Mouse (Mus musculus): Measurements from ENCODE around the gene Zfp541. TPM values are rescaled to one million over a fixed set of nuclear protein-coding genes. Genes with fewer than 3 reads are reported as not detected.
A peak's percentile ranks its signal among the peaks of the same experiment; 100 is the strongest.

Gene Zfp541
- polyA plus RNA-seq, 1 experiment from 2014 or later: 0.17 TPM

DNA sequence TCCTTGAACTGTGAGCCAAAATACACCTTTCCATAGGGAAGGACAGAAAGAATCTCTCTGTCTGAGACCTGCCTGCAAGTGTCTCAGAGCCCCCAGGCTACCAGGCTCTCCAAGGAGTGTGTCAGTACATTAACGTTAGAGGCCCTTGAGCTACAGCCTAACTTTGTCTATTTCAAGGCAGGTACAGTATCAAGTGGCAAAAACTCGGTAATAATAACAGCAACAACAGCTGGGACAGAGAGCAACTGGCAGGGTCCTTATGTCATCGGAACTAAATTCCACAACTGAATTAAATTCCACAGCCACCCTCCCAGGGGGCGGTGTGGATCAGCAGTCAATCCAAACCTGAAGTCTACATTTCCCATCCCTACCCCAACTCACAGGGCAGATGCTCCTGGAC, 30.5 kb upstream of the Zfp541 start:
- H3K9me3 ChIP-seq (replicated peaks): no peaks in the 10 kb centered on the region
- H3K36me3 ChIP-seq: no peaks in the 10 kb centered on the region
- H3K4me1 ChIP-seq: peaks cover 15% of the 10 kb centered on the region
- WGBS: 98% methylated on average over 4 of the region's 4 CpGs
- no peak for ATAC-seq (ENCODE audit: low FRiP score)
- H3K27me3 ChIP-seq (replicated peaks): no peaks in the 10 kb centered on the region
- no peak overlapping the region for H3K27ac ChIP-seq (replicated peaks)
- no peak overlapping the region for H3K4me3 ChIP-seq (replicated peaks)
- H3K4me2 ChIP-seq: no peak overlapping the region
- H3K9ac ChIP-seq (replicated peaks): no peak overlapping the region

DNA sequence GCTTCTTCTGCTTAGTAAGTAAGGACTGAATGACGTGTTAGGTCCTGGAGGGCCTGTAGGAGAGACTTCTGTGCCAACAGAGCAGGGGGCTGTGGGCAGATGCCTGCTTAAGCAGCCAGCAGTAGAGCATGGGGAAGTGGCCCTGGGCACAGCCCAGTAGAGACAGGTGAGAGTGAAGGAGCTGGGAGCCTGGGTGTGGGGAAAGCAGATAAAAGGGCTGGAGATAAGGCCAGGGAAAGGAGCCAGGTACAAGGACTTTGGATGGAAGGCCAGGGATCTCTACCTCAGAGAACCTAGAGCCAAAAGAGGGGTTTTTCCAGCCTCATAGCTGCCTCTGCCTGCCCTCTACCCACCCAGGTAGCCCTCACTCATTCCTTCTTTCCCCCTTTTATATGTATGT, 28.6 kb upstream of the Zfp541 start:
- 93% methylated on average over 1 of the region's 1 CpGs for WGBS
- no peak for ATAC-seq (ENCODE audit: low FRiP score)

DNA sequence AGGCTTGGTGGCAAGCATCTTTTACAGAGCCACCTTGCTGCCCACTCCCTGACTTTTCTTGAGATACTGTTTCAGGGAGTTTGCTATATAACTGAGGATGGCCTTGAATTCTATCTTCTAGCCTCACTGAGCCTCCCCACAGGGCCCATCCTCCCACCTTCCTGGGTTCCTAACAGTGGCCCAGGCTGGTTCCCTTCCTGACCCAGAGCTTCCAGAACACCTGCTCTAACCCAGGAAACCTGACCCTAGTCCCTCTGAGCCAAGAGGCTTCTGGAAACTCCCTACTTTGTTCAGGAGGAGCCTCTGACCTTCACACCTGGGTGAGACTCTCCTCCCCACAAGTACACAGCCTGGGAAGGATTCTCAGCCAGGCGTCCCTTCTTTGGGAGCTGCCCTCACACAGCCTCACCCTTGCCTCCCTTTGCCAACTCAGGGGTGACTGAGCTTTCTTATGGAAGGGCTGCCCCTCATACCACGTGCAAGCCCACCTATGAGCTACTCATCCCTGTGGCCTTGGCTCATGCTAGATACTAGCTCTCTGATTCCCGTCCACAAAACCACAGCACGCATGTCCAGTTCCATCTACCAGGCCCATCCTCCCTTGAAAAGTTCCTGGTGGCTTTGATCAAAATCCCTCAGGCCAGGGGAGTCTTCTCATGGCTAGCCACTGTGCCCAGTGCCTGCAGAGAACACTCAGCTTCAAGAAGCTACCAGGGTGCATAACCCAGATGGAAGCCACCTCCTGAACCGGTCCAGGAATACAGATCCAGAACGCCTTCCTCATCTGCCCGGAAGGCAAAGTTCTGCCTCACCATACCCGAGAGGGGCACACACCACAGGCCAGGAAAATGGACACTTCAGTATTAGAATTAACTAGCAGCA, 27.8 kb upstream of the Zfp541 start:
- Histone ChIP-seq H3K27ac (replicated peaks) (no peak overlapping the region), H3K9me3 (replicated peaks) (no peaks in the 10 kb centered on the region), H3K36me3 (no peaks in the 10 kb centered on the region), H3K27me3 (replicated peaks) (no peaks in the 10 kb centered on the region), H3K4me2 (no peak overlapping the region), H3K4me3 (replicated peaks) (no peak overlapping the region), H3K4me1 (peaks cover 4% of the 10 kb centered on the region; the same call in 1 of the 2 replicates), H3K9ac (replicated peaks) (no peak overlapping the region)
- 99% methylated on average over 8 of the region's 8 CpGs for WGBS
- no peak for ATAC-seq (ENCODE audit: low FRiP score)

More for the DNA sequence above, 28.6 kb upstream of the Zfp541 start:
- H3K9me3 ChIP-seq (replicated peaks): no peaks in the 10 kb centered on the region
- H3K4me1 ChIP-seq: peaks cover 10% of the 10 kb centered on the region
- H3K9ac ChIP-seq (replicated peaks): no peak overlapping the region
- no peak overlapping the region for H3K27ac ChIP-seq (replicated peaks)
- no peaks in the 10 kb centered on the region for H3K36me3 ChIP-seq
- H3K27me3 ChIP-seq (replicated peaks): no peaks in the 10 kb centered on the region
- H3K4me3 ChIP-seq (replicated peaks): no peak overlapping the region
- no peak overlapping the region for H3K4me2 ChIP-seq

DNA sequence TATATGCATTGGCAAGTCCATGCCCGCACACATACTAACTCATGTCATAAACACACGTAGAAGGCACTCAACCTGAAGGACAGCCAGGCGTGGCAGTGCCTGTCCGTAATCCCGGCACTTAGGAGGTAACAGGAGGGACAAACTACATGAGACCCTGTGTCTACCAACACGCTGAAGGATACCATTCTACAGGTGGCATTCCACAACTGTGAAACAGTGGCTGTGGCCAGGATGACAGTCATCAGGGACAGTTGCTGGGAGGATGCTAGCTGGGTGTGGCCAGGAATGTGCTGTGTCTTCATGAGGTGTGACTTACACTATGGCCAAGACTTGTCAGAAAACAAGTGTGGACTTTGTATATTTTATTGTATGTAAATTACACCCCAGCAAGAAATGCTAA, 24.6 kb upstream of the Zfp541 start:
- 0 out of 2 replicates have a peak, but pooled peaks have one; percentile 25 for ATAC-seq (ENCODE audit: low FRiP score)
- Histone ChIP-seq H3K27ac (replicated peaks) (no peak overlapping the region), H3K4me1 (no peaks in the 10 kb centered on the region; the same call in 1 of the 2 replicates), H3K9me3 (replicated peaks) (no peaks in the 10 kb centered on the region), H3K4me2 (no peak overlapping the region), H3K27me3 (replicated peaks) (no peaks in the 10 kb centered on the region), H3K4me3 (replicated peaks) (no peak overlapping the region), H3K9ac (replicated peaks) (no peak overlapping the region), H3K36me3 (no peaks in the 10 kb centered on the region)
- WGBS: 95% methylated on average over 6 of the region's 6 CpGs

DNA sequence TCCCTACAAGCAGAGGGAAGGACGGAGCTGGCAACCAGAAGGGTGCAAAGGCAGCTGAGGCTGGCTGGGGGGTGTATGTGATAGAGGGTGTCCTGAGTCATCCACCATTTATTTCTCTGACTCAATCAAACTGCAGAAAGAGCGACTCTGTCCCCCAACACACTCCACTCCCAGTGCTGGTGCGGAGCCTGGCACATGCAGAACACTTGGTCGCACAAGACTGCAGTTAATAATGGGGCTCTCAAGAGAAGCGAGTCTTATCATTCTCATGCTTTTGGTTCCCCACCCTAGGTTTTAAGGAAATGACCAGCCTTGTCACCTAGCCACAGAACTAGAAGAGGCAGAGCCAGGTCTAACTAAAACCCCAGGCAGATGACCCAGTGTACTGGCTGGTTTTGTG, 22.3 kb upstream of the Zfp541 start:
- H3K9me3 ChIP-seq (replicated peaks): no peaks in the 10 kb centered on the region
- no peak overlapping the region for H3K4me2 ChIP-seq
- H3K27ac ChIP-seq (replicated peaks): no peak overlapping the region
- no peak overlapping the region for H3K4me3 ChIP-seq (replicated peaks)
- no peak for ATAC-seq (ENCODE audit: low FRiP score)
- WGBS: 94% methylated on average over 5 of the region's 5 CpGs
- no peaks in the 10 kb centered on the region for H3K27me3 ChIP-seq (replicated peaks)
- H3K36me3 ChIP-seq: no peaks in the 10 kb centered on the region
- peaks cover 23% of the 10 kb centered on the region for H3K4me1 ChIP-seq
- H3K9ac ChIP-seq (replicated peaks): no peak overlapping the region

DNA sequence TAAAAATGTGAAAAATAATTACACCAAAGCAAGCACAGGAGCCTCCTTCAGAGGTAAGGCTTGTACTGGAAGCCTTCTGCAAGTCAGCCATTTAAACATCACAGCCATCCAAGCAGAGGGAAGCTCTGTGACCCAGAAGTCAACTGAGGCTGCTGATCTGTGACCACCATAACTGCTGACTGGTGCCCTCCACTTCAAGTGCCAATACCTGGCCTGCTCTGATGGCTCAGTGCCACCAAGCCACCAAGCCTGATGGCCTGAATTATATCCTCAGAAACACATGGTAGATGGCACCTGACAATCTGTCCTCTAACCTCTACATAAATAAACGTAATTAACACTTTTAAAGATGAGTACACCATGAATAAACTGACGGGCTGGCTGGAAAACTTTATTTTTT, 20.4 kb upstream of the Zfp541 start:
- no peaks in the 10 kb centered on the region for H3K27me3 ChIP-seq (replicated peaks)
- peaks cover 41% of the 10 kb centered on the region for H3K4me1 ChIP-seq
- no peak for ATAC-seq (ENCODE audit: low FRiP score)
- H3K36me3 ChIP-seq: no peaks in the 10 kb centered on the region
- H3K27ac ChIP-seq (replicated peaks): no peak overlapping the region
- H3K9ac ChIP-seq (replicated peaks): no peak overlapping the region
- WGBS: 85% methylated on average over 2 of the region's 2 CpGs
- no peaks in the 10 kb centered on the region for H3K9me3 ChIP-seq (replicated peaks)
- H3K4me3 ChIP-seq (replicated peaks): no peak overlapping the region
- no peak overlapping the region for H3K4me2 ChIP-seq

DNA sequence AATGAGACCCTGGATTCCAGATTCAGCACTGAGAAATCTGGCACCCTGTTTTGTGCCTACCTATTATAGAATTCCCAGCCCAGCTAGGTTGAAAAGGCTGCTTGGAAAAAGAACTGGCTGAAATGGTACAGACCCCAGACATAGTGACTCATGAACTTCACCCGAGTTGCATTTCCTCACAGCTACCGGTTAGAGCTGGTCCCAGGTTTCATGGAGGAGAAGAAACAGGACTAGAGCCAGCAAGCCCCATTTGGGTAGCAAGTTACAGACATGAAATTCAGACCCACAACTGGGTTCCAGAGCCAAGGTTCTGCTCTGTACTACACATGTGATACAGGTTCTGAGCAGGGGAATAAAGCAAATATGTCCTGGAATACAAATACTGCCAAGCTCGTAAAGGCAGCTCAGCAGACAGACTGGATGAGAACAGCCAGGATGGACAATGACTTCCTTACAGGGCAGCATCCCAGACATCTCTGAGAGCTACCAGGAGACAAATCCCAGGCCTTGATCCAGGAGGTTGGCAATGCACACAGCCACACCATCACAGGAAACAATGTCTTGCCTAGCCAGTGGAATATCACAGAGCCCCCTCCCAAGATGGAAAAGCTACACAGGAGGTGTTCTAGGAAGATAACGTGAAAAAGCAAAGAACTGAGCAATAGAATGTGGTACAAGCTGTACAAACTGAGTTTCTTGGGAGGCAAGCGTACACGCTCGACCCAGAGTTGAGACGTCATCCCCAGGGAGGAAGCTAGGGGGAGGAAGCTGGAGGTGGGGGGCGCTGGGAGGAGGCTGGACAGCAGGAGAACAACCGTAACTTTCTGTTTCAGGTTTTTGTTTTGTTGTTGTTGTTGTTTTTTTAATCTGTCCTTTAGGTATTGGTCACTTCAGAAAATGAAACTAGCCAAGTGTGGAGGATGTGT, 18.5 kb upstream of the Zfp541 start:
- no peak overlapping the region for H3K27ac ChIP-seq (replicated peaks)
- no peak overlapping the region for H3K4me2 ChIP-seq

DNA sequence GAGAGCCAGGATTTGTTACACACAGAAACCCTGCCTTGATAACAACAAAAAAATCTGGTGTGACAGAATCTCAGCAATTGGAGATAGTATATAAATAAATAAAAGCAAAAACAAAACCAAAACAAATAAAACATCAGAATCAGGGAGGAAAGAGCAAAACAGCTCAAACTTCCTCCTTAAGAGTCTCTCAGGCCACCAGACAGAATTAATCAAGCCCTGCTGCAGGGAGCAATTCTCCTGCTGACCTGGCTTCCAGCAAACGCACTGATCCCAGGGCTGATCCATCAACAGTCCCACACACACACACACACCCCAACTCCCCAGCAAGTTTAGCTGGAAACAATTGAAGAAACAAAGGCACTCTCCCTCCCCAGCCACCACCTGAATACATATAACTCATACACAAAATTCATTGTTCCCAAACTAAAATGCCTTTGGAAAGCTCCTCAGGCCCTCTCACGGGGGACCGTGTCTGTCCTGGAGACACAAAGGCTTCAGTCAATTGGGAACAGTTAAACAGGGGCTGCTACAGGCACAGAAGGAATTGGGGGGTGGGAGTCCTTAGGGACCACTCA, 17.7 kb upstream of the Zfp541 start:
- H3K4me2 ChIP-seq: peak overlapping the region; percentile 17
- peaks cover 45% of the 10 kb centered on the region for H3K4me1 ChIP-seq
- peak overlapping the region; percentile 75; the same call in 1 of the 2 replicates for H3K4me3 ChIP-seq (replicated peaks)
- peak overlapping the region; percentile 48 for H3K27ac ChIP-seq (replicated peaks)
- 10% methylated on average over 3 of the region's 3 CpGs for WGBS
- no peak for ATAC-seq (ENCODE audit: low FRiP score)
- no peaks in the 10 kb centered on the region for H3K9me3 ChIP-seq (replicated peaks)
- H3K27me3 ChIP-seq (replicated peaks): no peaks in the 10 kb centered on the region
- H3K36me3 ChIP-seq: no peaks in the 10 kb centered on the region
- no peak overlapping the region for H3K9ac ChIP-seq (replicated peaks)

More for the DNA sequence above, 18.5 kb upstream of the Zfp541 start:
- Histone ChIP-seq H3K4me1 (peaks cover 43% of the 10 kb centered on the region), H3K4me3 (replicated peaks) (no peak overlapping the region), H3K9me3 (replicated peaks) (no peaks in the 10 kb centered on the region), H3K36me3 (no peaks in the 10 kb centered on the region), H3K9ac (replicated peaks) (no peak overlapping the region), H3K27me3 (replicated peaks) (no peaks in the 10 kb centered on the region)
- 80% methylated on average over 10 of the region's 10 CpGs for WGBS
- ATAC-seq (ENCODE audit: low FRiP score): no peak

DNA sequence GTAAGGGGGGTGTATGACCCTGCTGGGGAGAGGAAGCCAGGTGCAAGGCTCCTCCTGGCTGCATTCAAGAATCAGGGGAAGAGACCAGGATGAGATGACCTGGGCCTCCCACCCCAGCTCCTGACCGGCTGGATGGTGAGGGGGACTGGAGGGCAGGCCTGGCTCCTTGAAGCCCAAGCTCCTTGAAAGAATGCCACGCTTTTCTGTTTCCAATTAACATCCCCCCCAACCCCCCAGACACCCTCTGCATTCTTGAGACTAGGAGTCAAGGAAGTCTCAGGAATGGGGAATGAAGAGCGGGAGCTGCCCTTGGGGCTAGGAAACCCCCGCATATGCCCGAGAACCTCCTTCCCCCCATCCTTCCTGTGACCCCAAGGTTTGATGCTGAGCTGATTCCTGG, 17.1 kb upstream of the Zfp541 start:
- Histone ChIP-seq H3K4me2 (peak overlapping the region; percentile 76), H3K36me3 (no peaks in the 10 kb centered on the region), H3K9ac (replicated peaks) (peak overlapping the region; percentile 28; the same call in 1 of the 2 replicates), H3K27me3 (replicated peaks) (no peaks in the 10 kb centered on the region), H3K9me3 (replicated peaks) (no peaks in the 10 kb centered on the region), H3K4me1 (peaks cover 51% of the 10 kb centered on the region), H3K27ac (replicated peaks) (peak overlapping the region; percentile 48), H3K4me3 (replicated peaks) (peak overlapping the region; percentile 75; the same call in 1 of the 2 replicates)
- ATAC-seq (ENCODE audit: low FRiP score): no peak
- WGBS: 45% methylated on average over 5 of the region's 5 CpGs

DNA sequence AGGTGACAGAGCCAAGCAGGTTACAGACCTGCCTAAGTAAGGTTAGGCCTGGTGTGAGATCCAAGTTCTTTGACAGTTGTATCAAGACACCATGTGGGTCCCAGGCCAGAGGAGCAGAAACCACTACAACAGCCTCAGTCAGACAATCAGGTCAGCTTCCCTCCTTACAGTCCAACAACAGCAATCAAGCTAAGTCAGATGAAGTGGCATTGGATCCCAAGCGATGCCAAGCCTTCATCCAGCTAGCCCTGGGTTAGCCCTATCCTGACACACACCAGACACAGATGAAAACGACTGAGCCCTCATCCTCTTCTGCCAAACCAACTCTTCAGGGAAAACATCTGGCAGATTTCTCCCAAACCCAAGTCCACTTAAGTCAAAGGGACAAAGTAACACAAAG, 16.1 kb upstream of the Zfp541 start:
- Histone ChIP-seq H3K27me3 (replicated peaks) (no peaks in the 10 kb centered on the region), H3K36me3 (no peaks in the 10 kb centered on the region), H3K4me3 (replicated peaks) (peak overlapping the region; percentile 75), H3K4me1 (peaks cover 61% of the 10 kb centered on the region), H3K9me3 (replicated peaks) (no peaks in the 10 kb centered on the region), H3K9ac (replicated peaks) (peak overlapping the region; percentile 96; the same call in 1 of the 2 replicates), H3K4me2 (peak overlapping the region; percentile 76), H3K27ac (replicated peaks) (peak overlapping the region; percentile 99)
- ATAC-seq (ENCODE audit: low FRiP score): no peak
- 60% methylated on average over 2 of the region's 2 CpGs for WGBS

DNA sequence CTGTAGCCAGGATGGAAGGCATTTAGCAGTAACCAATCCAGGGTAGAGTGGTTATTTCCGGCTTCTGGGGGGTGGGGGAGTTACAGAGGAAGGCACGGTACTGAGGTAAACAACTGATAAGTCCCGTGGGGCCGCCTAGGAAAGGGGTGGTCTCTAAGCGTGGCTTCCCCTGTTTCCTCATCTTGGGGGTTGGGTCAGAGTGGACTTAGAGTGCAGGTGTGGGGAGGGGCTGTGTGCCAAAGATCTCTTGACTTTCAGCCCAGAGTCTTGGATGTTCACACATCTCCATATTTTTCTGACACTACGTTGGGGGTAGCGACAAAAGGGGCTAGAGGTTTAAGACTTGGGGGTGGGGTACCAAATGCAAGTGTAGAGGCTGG, 15.5 kb upstream of the Zfp541 start:
- H3K27me3 ChIP-seq (replicated peaks): no peaks in the 10 kb centered on the region
- no peaks in the 10 kb centered on the region for H3K9me3 ChIP-seq (replicated peaks)
- H3K4me3 ChIP-seq (replicated peaks): peak overlapping the region; percentile 75
- H3K9ac ChIP-seq (replicated peaks): peak overlapping the region; percentile 96
- 0 out of 2 replicates have a peak, but pooled peaks have one; percentile 2 for ATAC-seq (ENCODE audit: low FRiP score)
- H3K27ac ChIP-seq (replicated peaks): peak overlapping the region; percentile 99
- peak overlapping the region; percentile 76 for H3K4me2 ChIP-seq
- WGBS: 0% methylated on average over 7 of the region's 7 CpGs
- peaks cover 63% of the 10 kb centered on the region for H3K4me1 ChIP-seq
- H3K36me3 ChIP-seq: no peaks in the 10 kb centered on the region
